Comparison of ENCODE assay signal across 26 mouse cellular contexts in genomic region chr10:48149875-48150274, GRCm38 (mm10).
"Had no signal": no experiment of that assay in that cellular context is flagged by ENCODE, and none has a peak within 500 bp of the region (broad histone marks: within the 10 kb centered on the region; RNA-seq: fewer than 3 reads in every experiment).

No protein-coding gene starts in this region.

- H3K9me3 ChIP-seq: embryonic facial prominence, embryonic 10.5 days; embryonic facial prominence, embryonic 12.5 days; embryonic facial prominence, embryonic 13.5 days; embryonic facial prominence, embryonic 15.5 days; forebrain, embryonic 10.5 days; forebrain, embryonic 12.5 days; forebrain, embryonic 13.5 days; forebrain, embryonic 15.5 days; heart, embryonic 10.5 days had no signal

- H3K27ac ChIP-seq: embryonic facial prominence, embryonic 10.5 days; embryonic facial prominence, embryonic 12.5 days; embryonic facial prominence, embryonic 13.5 days; embryonic facial prominence, embryonic 15.5 days; forebrain, embryonic 10.5 days; forebrain, embryonic 12.5 days; forebrain, embryonic 13.5 days; forebrain, embryonic 15.5 days; gastrocnemius, adult 2 months; heart, adult 2 months; heart, embryonic 10.5 days had no signal

- H3K4me2 ChIP-seq: embryonic facial prominence, embryonic 12.5 days; embryonic facial prominence, embryonic 13.5 days; embryonic facial prominence, embryonic 15.5 days; forebrain, embryonic 12.5 days; forebrain, embryonic 13.5 days; forebrain, embryonic 15.5 days had no signal

- H3K36me3 ChIP-seq: embryonic facial prominence, embryonic 10.5 days; embryonic facial prominence, embryonic 12.5 days; embryonic facial prominence, embryonic 13.5 days; embryonic facial prominence, embryonic 15.5 days; forebrain, embryonic 10.5 days; forebrain, embryonic 12.5 days; forebrain, embryonic 15.5 days; heart, embryonic 10.5 days had no signal

- H3K4me1 ChIP-seq: embryonic facial prominence, embryonic 10.5 days; embryonic facial prominence, embryonic 12.5 days; embryonic facial prominence, embryonic 13.5 days; embryonic facial prominence, embryonic 15.5 days; forebrain, embryonic 10.5 days; forebrain, embryonic 12.5 days; forebrain, embryonic 13.5 days; forebrain, embryonic 15.5 days; heart, embryonic 10.5 days had no signal

- H3K9ac ChIP-seq: embryonic facial prominence, embryonic 12.5 days; embryonic facial prominence, embryonic 13.5 days; embryonic facial prominence, embryonic 15.5 days; forebrain, embryonic 12.5 days; forebrain, embryonic 13.5 days; forebrain, embryonic 15.5 days; forebrain, postnatal 0 days had no signal

- ATAC-seq: forebrain, embryonic 13.5 days; forebrain, embryonic 14.5 days; forebrain, embryonic 15.5 days; forebrain, embryonic 16.5 days; forebrain, postnatal 0 days had no signal

- H3K4me3 ChIP-seq: embryonic facial prominence, embryonic 10.5 days; embryonic facial prominence, embryonic 12.5 days; embryonic facial prominence, embryonic 13.5 days; embryonic facial prominence, embryonic 15.5 days; erythroblast, embryonic 14.5 days; forebrain, embryonic 10.5 days; forebrain, embryonic 12.5 days; forebrain, embryonic 13.5 days; forebrain, embryonic 15.5 days; gastrocnemius, adult 2 months; heart, adult 2 months; heart, embryonic 10.5 days had no signal

- DNase-seq: cerebellum, postnatal 10 days; cerebellum, postnatal 14 days; cerebellum, postnatal 25 days; cerebellum, postnatal 36 days; embryo, embryonic 11 days; forebrain, postnatal 0 days; gastrocnemius, adult 2 months; gastrocnemius, postnatal 10 days; gastrocnemius, postnatal 14 days; gastrocnemius, postnatal 25 days; gastrocnemius, postnatal 36 days; heart, adult 11 months; heart, adult 18-20 months; heart, adult 2 months had no signal

- H3K27me3 ChIP-seq: embryonic facial prominence, embryonic 12.5 days; embryonic facial prominence, embryonic 13.5 days; embryonic facial prominence, embryonic 15.5 days; forebrain, embryonic 12.5 days; forebrain, embryonic 13.5 days; forebrain, embryonic 15.5 days had no signal
